Mouse (Mus musculus) c-Kit-positive CD71-negative TER-119-negative erythroid progenitor cells, embryonic 14.5 days (primary cell): ENCODE measurements at regions not wholly inside any gene's neighbourhood (a gene's known extent, or its start where the extent isn't known, plus 50 kb on each side); places are given as distances from the start of the nearest gene placed in this dataset.

Experiments
- DNase-seq: peaks from one replicate; pipeline ENCODE4 v3.0.0-alpha.2; 2013; ENCODE audit warnings: low read depth

DNA sequence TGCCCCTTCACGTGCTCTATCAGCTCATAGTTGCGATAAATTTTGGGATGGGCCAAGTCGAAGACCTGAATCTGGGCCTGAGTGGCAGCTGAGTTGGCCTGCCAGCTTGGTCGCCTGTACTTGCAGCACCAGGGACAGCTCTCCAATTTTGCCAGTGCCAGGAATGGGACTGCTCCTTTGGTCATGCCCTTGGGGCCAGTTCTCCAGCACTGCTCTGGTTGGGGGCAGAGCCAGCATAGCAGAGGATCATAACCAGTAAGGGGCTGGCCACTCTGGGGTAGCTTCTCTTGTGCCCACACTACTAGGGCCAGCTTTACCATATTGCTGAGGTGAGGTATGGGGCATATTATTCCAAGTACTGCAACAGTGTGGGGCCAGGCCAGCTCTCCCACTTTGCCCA, 397.0 kb upstream of the Cadm2 start:
- no peak for DNase-seq

DNA sequence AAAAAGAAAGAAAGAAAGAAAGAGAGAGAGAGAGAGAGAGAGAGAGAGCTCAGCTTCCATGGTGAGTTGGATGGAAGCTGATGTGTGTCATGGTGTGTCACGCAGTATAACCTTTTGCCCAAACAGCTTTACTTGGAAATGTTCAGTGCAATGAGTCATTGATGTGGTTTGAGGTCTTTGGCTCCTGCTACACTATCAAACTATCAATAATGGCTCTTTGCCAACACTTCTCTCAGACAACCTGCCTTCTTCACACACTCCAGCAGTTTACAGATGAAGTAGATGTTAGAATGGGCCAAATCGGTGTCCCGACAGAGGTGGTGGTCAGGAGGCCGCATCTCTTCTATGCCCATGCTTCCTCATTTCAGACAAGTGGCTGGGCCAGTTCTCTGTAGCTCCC, 369.0 kb upstream of the Cadm2 start:
- no peak for DNase-seq

DNA sequence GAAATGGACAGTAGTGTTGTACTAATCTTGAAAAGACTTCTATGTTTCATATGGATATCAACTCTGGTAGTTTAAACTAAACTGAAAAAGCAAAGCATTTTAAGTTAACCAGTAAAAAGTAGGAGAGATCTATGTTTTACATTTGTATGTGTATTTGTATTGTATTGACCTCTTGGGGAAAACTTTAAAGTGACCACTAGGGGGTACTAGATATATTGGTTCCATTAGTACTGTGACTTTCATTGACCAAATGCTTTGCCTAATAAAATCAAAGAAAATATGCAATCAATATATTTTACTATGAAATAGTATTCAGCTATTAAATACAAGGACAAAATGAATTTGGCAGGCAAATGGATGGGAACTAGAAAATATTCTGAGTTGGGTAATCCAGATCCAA, 355.9 kb upstream of the Cadm2 start:
- DNase-seq = no peak

DNA sequence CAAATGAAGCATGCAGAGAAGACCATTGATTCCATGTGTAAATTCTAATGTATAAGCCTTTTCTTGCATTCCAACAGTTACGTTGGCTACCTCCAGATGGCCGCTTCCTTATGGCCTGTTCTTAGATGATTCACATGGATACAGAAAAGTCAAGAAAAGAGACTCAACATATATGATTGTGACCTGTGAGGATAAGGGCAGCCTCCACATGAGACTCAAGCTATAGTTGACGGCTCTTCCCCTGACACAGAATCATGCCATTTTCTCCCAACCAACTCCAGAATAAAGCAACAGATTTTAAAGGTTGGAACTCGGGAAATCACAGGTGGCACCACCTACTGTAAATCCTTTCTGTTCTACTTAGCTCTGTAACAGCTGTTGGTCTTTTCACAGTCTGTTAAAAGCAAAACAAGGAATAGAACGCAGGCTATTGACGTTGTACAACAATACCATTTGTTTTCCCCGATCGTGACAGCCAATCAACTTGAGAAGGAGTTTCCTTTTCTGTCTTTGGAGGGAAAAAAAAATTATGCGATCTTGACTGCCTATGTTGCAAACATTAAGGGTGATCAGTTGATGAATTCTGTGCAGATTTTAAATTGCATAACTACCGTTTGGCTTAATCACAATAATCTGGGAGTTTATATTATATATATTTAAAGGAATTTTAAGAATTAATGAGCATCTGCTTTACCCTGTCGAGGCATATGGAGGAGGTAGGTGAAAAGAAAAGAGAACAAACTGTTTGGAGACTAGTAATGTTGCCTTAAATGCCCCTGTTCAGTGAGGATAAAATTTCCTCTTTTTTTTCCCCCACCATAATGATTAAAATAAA, 347.8 kb upstream of the Cadm2 start:
- DNase-seq = no peak

DNA sequence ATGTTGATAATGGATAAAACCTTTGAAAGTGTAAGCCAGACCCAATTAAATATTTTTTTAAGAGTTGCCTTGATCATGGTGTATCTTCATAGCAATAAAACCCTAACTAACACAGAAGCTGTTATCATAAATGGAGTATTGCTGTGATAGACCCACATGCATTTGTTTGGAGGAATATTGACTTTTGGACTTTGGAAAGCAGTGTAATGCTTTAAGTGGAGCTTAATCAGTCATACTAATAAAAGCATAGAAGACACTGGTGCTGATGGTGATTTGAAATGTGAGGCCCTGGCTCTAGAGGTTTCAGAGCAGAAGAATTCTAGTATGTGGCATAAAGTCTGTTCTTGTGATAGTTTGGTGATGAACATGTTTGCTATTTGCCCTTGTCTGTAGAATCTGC, 328.4 kb upstream of the Cadm2 start:
- DNase-seq = no peak

DNA sequence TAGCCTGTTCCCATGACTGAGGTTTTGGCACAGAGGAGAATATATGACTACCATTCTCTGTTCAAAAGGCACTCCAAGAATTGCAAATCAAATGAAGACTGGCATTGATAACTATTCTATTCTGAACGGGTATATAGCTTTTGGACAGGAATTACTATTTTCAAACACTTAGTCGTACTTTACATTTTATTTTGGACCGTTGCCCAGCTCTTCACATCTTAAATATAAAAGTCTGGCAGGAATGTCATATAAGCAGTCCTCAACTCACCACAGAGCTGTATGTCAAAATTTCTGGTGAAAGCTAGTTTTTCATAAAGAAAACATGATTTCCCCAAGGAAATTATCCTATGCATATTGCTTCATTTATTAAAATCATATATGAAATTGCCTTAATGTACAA, 323.7 kb upstream of the Cadm2 start:
- DNase-seq = no peak

DNA sequence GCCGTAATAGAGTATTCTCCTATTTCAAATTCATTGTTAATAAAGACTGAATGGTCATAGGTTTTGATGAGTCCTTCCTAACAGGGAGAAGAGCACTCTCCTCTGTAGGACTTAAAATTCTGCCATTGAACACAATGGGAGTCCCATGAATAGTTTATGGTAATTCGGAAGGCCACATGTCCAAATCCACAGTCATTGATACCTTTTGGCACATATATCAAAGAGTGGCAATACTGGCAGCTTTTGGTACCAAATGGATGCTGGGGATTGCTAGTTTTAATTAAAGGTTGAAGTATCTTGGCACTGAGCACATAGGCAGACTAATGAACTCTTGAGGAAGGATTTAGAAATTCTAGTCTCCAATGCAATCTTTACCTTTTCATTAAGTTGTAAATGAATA, 298.5 kb upstream of the Cadm2 start:
- DNase-seq = no peak

DNA sequence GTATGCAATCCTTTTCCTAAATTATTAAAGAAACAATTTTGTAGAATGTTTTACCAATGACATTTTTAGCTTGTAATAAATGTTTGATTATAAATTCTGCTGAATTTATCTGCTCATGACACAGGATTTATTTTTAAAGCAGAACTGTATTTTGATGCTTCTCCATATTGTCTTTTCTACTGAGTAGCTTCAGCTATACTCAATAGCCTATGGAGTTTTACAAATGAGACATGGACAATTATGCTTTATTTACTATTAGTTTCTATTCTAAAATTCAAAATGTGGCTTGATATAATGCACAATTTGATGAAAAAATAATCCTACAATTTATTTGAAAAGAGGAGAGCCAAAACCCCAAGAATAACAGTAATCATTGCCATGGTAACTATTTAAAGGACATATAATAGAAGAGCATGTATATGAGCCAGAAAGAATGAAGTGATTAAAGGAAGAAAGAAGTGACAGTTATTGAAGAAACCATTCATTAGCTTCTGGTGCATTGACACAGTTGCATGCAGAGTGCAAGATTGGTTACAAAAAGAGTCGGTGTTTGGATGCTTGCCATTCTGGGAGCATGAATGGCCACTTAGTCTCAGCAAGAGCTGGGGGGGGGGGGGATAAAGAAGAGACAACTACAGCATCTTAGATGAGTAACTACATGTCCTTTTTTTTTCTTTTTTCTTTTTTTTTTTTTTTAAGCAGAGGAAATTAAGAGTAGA, 250.8 kb upstream of the Cadm2 start:
- no peak for DNase-seq

DNA sequence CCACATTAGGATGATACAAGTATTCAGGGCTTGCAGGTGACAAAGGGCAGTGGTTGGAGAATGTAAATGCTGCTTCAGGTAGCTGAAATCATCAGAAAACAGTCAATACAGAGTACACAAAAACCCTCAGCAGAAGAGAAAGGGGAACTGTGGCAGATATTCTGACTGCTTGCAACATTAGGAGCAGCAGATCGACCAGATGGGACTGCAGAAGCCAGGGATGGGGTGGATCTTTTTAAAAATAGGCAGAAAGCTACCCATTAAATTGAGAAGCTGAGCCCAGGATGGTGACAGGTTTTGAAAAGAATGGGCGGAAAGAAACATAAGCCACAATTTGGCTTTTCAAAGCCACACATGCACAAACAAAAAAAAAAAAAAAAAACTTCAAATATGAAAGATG, 229.5 kb upstream of the Cadm2 start:
- no peak for DNase-seq

DNA sequence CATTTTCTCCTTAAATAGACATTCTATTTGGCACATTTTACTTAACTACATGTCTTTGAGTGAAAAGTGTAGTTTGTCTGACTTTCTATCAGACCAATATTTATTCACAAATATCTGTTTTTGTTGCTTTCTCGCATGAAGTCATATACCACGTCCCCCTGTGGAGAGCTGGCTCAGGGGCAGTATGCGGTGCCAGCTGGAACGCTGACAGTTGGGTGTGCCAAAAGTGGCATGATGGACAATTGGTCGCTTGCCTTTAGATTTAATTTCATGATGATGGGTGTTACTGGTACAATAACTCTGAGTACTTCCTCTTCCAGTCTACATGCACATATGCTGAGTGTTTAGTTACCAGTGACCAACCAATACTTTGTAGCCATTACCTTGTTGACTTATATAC, 223.8 kb upstream of the Cadm2 start:
- no peak for DNase-seq

DNA sequence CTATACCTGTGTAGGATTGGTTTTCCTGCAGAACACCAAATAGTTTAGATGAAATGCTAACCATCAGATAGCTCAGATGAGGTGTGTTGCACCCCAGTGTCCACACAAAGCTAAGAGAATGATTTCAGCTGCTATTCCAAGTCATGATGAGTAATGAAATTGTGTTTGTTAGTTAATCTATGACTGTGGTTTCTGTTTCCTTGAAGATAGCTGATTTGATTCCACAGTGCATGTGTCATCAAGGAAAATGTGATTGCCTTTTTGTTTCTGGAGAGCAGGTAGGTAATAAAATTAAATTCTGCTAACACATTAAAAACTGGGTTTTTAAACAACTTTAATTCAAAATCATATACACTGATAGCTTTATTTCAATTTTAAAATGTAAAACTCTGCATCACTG, 176.5 kb upstream of the Cadm2 start:
- no peak for DNase-seq

DNA sequence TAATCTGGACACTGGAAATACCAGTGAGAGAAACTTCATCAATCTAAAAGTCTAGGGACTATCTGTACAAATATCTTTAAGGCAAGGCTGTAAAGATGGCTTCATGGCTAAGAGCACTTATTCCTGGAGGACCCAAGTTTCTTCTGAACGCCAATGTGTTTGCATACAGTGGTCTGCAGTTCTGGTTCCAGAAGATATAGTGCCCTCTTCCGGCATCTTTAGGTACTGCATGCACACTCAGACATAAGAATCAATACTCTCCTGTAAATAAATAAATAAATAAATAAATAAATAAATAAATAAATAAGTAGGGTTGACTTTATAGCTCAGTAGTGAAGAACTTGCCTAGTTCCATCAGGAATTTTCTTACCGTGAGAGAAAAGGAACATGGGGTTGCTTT, 155.4 kb upstream of the Cadm2 start:
- peak; percentile 1 for DNase-seq

DNA sequence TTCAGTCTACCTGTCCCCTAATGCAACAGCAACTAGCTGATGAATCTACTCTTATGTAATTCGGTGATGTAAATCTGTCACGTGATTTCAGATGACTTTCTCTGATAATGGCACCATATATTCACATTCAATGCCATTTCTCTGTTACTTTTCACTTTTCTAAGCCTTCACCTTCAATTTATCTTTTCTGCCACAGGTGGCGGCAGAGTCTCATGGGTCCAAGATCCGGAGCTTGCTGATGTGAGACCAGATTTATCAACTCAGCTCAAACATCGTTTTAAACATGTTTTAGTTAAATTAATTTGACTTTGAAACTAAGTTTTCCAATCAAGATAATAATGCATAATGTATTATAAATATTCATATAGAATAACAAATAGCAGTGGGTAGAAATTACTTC, 148.4 kb upstream of the Cadm2 start:
- no peak for DNase-seq

DNA sequence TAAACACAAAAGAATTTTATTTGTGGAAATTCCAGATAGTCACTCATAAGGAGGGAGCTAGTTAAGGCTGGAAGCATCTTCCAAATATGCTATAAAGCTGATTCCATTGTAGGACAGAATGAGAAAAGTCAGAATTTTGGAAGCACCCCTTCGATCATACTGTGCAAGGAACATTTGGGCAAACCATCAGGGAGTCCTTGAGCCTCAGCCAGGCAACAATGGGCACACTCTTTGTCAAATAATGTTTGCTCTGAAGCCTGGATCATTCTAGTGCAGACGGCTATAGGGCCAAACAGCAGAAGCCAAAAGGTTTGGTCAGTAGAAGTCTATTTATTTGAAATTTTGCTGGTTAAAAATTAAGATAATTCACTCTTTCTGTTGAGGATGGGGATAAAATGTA, 114.7 kb upstream of the Cadm2 start:
- no peak for DNase-seq

DNA sequence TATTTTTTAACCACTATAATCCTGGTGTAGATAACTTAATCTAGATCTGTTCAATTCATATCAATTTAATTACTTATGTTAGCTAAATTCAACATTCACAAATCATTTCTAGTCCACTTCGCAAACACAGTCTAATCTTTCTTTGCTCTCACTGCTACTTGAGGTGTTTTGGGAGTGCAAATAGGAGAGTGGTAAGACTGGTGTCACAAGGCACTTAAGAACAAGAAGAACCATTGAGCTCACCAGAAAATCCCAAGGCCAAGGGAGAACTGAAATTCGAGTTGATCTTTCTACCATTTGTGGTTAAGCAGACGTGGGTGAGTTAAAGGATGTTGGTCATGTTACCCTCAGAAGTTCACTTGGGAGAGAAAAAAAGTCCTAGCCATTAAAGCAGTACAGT, 77.9 kb upstream of the Cadm2 start:
- no peak for DNase-seq
